Mouse (Mus musculus) C2C12 (cell line): ENCODE measurements around the gene Fam180a.

Source experiments
- CEBPB ChIP-seq: IDR thresholded peaks from one replicate; pipeline ENCODE4 v1.6.1; 2011; ENCODE audit warnings: low read depth, mild to moderate bottlenecking, control low read depth, moderate library complexity
- CTCF ChIP-seq: IDR thresholded peaks from one replicate; pipeline ENCODE4 v1.5.1; 2011; ENCODE audit not compliant: control insufficient read depth, insufficient read depth, insufficient read length
- FOSL1 ChIP-seq: IDR thresholded peaks from one replicate; pipeline ENCODE4 v1.8.0; 2011; ENCODE audit warnings: mild to moderate bottlenecking, low read length; ENCODE audit not compliant: poor library complexity, insufficient read depth, severe bottlenecking
- MAX ChIP-seq: IDR thresholded peaks from one replicate; pipeline ENCODE4 v1.6.1; 2011; ENCODE audit warnings: mild to moderate bottlenecking, control low read depth
- MYOD1 ChIP-seq: IDR thresholded peaks from one replicate; pipeline ENCODE4 v1.6.1; 2011; ENCODE audit warnings: low read depth; ENCODE audit not compliant: control insufficient read depth, insufficient read length
- MYOG ChIP-seq: IDR thresholded peaks from one replicate; pipeline ENCODE4 v1.6.1; 2011; ENCODE audit not compliant: control insufficient read depth, insufficient read length; ENCODE audit errors: extremely low read depth
- USF1 ChIP-seq: IDR thresholded peaks from one replicate; pipeline ENCODE4 v1.6.1; 2011; ENCODE audit warnings: low read depth, mild to moderate bottlenecking, control low read depth, moderate library complexity

GRCm38 (mm10) chr6:35324306-35324705, 1.6 kb downstream of the Fam180a start:
- TF ChIP-seq MAX, result no peak
- no peak for TF ChIP-seq CTCF
- TF ChIP-seq MYOD1, result no peak
- TF ChIP-seq USF1, result no peak
- TF ChIP-seq CEBPB, result no peak
- no peak for TF ChIP-seq FOSL1
- TF ChIP-seq MYOG, result no peak
